Mouse (Mus musculus) kidney, embryonic 14.5 days (tissue): Measurements from ENCODE around the gene Gpr179. TPM values are rescaled to one million over a fixed set of nuclear protein-coding genes. Genes with fewer than 3 reads are reported as not detected.
"Not testable (repeated sequence)": the region's sequence is repeated elsewhere in the genome, so short reads cannot be mapped to it uniquely, and the experiment has no call there.

Experiments used
- ATAC-seq: fragments of 200-750 bp; cut with Nextera tagmentation; 2 replicates; pipeline ENCODE4 v1.8.0; 2017; ENCODE audit warnings: moderate number of reproducible peaks, mild to moderate bottlenecking, moderate TSS enrichment, moderate library complexity; ENCODE audit not compliant: low FRiP score, low TSS enrichment
- H3K27ac ChIP-seq: fragments of 300-500 bp; sonication (generic); 2 replicates; pipeline ENCODE4 v1.5.1; 2014; ENCODE audit warnings: low read depth, mild to moderate bottlenecking, low read length, moderate library complexity, mixed read lengths
- H3K27me3 ChIP-seq: fragments of 300-500 bp; sonication (generic); 2 replicates; pipeline ENCODE4 v1.6.1; 2014; ENCODE audit warnings: mild to moderate bottlenecking, low read length; ENCODE audit not compliant: control insufficient read depth, insufficient read depth
- H3K36me3 ChIP-seq: fragments of 300-500 bp; sonication (generic); 2 replicates; pipeline ENCODE4 v1.6.1; 2014; ENCODE audit warnings: low read length, mixed read lengths; ENCODE audit not compliant: control insufficient read depth, insufficient read depth
- H3K4me1 ChIP-seq: fragments of 300-500 bp; sonication (generic); 2 replicates; pipeline ENCODE4 v1.6.1; 2014; ENCODE audit warnings: low read length, mixed read lengths; ENCODE audit not compliant: control insufficient read depth, insufficient read depth
- H3K4me2 ChIP-seq: fragments of 300-500 bp; sonication (generic); replicated peaks from 2 replicates; pipeline ENCODE4 v1.6.1; 2014; ENCODE audit warnings: low read depth, mild to moderate bottlenecking, low read length
- H3K4me3 ChIP-seq: fragments of 300-500 bp; sonication (generic); 2 replicates; pipeline ENCODE4 v1.5.1; 2014; ENCODE audit warnings: mild to moderate bottlenecking, low read length
- H3K9ac ChIP-seq: fragments of 300-500 bp; sonication (generic); 2 replicates; pipeline ENCODE4 v1.6.1; 2014; ENCODE audit warnings: low read depth, mild to moderate bottlenecking, low read length, moderate library complexity
- H3K9me3 ChIP-seq: fragments of 300-500 bp; sonication (generic); 2 replicates; pipeline ENCODE4 v1.6.1; 2016; ENCODE audit warnings: low read length; ENCODE audit not compliant: control insufficient read depth
- WGBS: fragments of 180-500 bp; shearing (Covaris S2); extraction: QIAGEN DNeasy Blood & Tissue Kit; methylation state at CpG from one replicate; pipeline ENCODE4 v1.1.7; 2014; 5-methylcytosine and 5-hydroxymethylcytosine counted together
- polyA plus RNA-seq: library from polyadenylated mRNA; unstranded; fragments of >200 nt; fragmentation: Nextera tagmentation; extraction: Ambion mirVana; gene quantifications from 2 replicates; pipeline ENCODE4 v1.2.1, GENCODE M21; 2014

Gpr179 gene
- polyA plus RNA-seq, 1 experiment from 2014 or later: 0.07 TPM

GRCm38 (mm10) chr11:97333896-97334295 is 18.0 kb downstream of the Gpr179 start:
- H3K27ac ChIP-seq: no peak overlapping the region
- H3K9me3 ChIP-seq: no peaks in the 10 kb centered on the region
- no peak overlapping the region for H3K4me2 ChIP-seq
- WGBS: 49% methylated on average over 1 of the region's 1 CpGs
- H3K9ac ChIP-seq: no peak overlapping the region
- no peak overlapping the region for H3K4me3 ChIP-seq
- peaks cover 12% of the 10 kb centered on the region; the same call in 1 of the 2 replicates for H3K36me3 ChIP-seq
- no peaks in the 10 kb centered on the region for H3K4me1 ChIP-seq
- peaks cover 3% of the 10 kb centered on the region; the same call in 1 of the 2 replicates for H3K27me3 ChIP-seq
- no peak for ATAC-seq

DNA sequence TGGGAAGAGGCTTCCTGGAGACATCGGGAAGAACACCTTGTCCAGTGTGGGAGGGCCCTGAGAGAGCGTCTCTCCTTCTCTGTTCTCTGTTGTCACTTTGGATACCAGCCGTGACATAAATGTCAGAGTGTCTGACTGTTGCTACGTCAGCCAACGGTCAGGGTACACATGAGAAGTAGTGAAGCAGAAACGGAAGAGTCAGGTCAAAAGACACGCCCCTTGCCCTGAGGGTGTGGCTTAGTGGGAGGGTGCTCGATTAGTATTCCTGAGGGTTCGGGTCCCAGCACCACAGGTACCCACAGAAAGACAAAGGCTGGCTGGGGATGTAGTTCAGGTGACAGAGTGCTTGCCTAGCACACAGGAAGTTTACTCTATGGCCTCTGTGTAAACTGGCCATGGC is 18.8 kb downstream of the Gpr179 start:
- 45% methylated on average over 9 of the region's 9 CpGs for WGBS
- ATAC-seq: no peak
- no peak overlapping the region for H3K4me3 ChIP-seq
- no peak overlapping the region for H3K9ac ChIP-seq
- no peak overlapping the region for H3K27ac ChIP-seq
- no peaks in the 10 kb centered on the region for H3K9me3 ChIP-seq
- no peaks in the 10 kb centered on the region for H3K4me1 ChIP-seq
- H3K4me2 ChIP-seq: no peak overlapping the region
- H3K36me3 ChIP-seq: peaks cover 16% of the 10 kb centered on the region; the same call in 1 of the 2 replicates
- no peaks in the 10 kb centered on the region; the same call in 1 of the 2 replicates for H3K27me3 ChIP-seq

DNA sequence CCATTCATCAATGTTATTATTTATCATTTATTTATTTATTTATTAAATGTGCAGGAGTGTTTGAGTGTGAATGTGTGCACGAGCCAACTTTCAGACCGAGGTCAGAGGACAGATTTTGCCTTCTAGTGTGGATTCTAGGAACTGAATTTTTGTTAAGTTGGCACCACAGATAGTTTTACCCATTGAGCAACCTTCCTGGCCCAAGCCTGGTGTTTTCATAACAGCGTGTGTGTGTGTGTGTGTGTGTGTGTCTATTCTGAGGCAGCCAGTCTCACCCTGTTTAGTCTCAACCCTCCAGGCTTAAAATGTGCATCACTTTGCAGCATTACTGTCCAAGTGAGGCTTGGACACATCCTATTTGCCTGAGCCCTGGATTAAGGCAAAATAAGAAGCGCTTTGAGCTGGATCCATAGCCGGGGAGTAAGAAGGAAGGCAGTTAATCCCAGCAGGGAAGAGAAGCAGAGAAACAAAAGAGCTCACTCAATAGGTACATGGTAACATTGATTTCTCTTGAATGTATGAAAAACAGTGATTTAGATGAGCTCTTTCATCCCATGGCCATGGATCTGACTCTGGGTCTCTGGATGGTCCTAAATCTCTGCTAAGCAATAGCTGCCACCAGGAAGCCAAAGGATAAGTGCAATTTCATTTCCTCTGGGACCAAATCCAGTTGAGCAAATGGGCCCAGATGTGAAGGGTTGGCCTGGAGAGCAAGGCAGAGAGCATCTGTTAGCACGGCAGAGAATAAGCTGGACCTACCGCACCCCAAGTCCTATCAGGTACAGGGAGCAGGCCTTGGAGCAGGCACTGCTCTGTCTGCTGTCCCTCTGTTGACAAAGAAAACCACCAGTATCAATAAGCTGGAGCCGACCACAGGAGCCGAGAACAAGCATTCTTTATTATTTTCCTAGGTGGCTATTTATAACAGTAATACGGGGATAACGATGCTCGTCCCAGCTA is 20.4 kb downstream of the Gpr179 start:
- ATAC-seq: no peak
- no peak overlapping the region for H3K27ac ChIP-seq
- WGBS: 86% methylated on average over 12 of the region's 12 CpGs
- no peak overlapping the region for H3K9ac ChIP-seq
- H3K4me2 ChIP-seq: no peak overlapping the region
- H3K4me1 ChIP-seq: no peaks in the 10 kb centered on the region
- no peaks in the 10 kb centered on the region for H3K27me3 ChIP-seq
- peaks cover 26% of the 10 kb centered on the region for H3K36me3 ChIP-seq
- H3K4me3 ChIP-seq: no peak overlapping the region
- no peaks in the 10 kb centered on the region for H3K9me3 ChIP-seq

- H3K27ac ChIP-seq: no peak overlapping the region
- H3K4me3 ChIP-seq: no peak overlapping the region
- no peaks in the 10 kb centered on the region for H3K9me3 ChIP-seq
- H3K4me1 ChIP-seq: no peaks in the 10 kb centered on the region
- 84% methylated on average over 1 of the region's 1 CpGs for WGBS
- H3K36me3 ChIP-seq: peaks cover 36% of the 10 kb centered on the region
- no peak overlapping the region for H3K9ac ChIP-seq
- no peaks in the 10 kb centered on the region for H3K27me3 ChIP-seq
- no peak overlapping the region for H3K4me2 ChIP-seq
- ATAC-seq: no peak
Observed at GRCm38 (mm10) chr11:97330315-97330714, 21.6 kb downstream of the Gpr179 start.

- H3K36me3 ChIP-seq: peaks cover 54% of the 10 kb centered on the region
- no peaks in the 10 kb centered on the region for H3K27me3 ChIP-seq
- ATAC-seq: no peak
- no peak overlapping the region for H3K27ac ChIP-seq
- H3K4me1 ChIP-seq: no peaks in the 10 kb centered on the region
- no peaks in the 10 kb centered on the region for H3K9me3 ChIP-seq
- no peak overlapping the region for H3K9ac ChIP-seq
- no peak overlapping the region for H3K4me3 ChIP-seq
- no peak overlapping the region for H3K4me2 ChIP-seq
- 29% methylated on average over 9 of the region's 9 CpGs for WGBS
Observed at GRCm38 (mm10) chr11:97328148-97328547, 23.7 kb downstream of the Gpr179 start.

DNA sequence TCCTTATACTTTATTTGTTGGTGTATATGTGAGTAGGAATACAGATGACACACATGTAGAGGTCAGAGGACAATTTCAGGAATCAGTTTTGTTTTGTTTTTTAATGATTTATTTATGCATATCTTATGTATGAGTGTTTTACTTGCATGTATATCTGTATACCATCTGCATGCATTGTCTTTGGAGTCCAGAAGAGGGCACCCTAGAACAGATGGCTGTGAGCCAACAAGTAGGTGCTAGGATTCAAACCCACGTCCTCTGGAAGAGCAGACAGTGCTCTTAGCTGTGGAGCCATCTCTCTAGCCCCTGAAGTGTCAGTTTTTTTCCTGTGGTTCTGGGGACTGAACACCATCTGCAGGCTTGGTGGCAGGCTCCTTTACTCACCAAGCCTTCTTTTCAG is 26.7 kb downstream of the Gpr179 start:
- Histone ChIP-seq H3K27ac (no peak overlapping the region), H3K4me2 (no peak overlapping the region), H3K4me1 (no peaks in the 10 kb centered on the region), H3K4me3 (no peak overlapping the region), H3K36me3 (peaks cover 58% of the 10 kb centered on the region), H3K9me3 (no peaks in the 10 kb centered on the region), H3K9ac (no peak overlapping the region), H3K27me3 (no peaks in the 10 kb centered on the region)
- no peak for ATAC-seq
- 70% methylated on average over 1 of the region's 1 CpGs for WGBS

DNA sequence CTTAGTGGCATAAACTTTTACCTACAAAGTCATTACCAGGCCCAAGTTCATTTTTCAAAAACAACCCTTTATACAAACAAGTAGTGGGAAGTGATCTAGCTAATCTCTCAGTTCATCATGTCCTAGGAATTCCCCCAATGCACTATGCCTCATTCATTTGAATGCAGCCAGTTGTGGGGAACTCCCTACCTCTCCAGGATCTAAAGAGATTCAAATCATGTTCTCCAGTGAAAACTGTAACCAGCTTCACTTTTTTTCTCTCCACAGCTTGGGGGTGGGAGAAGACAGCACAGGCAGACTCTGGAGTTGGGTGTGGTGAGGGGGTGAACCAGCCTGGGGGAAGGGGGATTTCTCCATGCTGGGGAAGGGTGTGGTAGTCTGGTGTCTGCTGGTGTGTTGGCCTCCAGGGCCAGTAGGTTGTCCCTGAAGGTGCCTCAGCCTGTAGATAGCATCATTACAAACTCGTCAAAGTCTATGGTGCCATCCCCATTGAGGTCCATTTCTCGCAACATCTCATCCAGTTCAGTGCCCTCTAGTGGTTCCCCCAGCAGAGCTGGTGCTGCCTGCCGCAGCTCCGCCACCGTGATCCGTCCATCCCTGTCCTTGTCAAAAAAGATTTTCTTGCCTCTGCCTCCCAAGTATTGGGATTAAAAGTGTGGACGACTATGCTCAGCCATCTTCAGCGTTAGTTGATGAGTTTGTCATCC is 29.8 kb downstream of the Gpr179 start:
- not testable (repeated sequence) for ATAC-seq, H3K9ac ChIP-seq, H3K27me3 ChIP-seq, H3K4me1 ChIP-seq, H3K4me2 ChIP-seq, H3K9me3 ChIP-seq, H3K27ac ChIP-seq, H3K4me3 ChIP-seq
- 85% methylated on average over 8 of the region's 8 CpGs for WGBS
- peaks cover 52% of the 10 kb centered on the region for H3K36me3 ChIP-seq

DNA sequence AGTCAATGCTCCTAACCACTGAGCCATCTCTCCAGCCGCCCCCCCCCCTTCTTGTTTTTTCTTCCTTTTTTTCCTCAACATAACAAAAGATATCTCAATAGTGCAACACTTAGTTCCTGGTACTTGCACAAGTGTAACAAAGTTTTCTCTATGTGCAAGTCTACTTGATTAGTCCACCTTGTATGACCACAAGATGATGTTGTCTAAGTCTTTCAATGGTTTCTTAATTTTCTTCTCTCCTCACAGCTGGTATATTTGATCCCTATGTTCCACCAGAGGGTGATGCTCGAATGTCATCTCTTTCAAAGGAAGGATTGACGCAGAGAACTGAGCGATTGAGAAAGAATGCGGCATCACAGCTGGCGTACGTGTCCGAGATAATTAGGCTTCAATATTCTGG is 30.7 kb downstream of the Gpr179 start:
- Histone ChIP-seq H3K36me3 (peaks cover 44% of the 10 kb centered on the region), H3K9me3 (no peaks in the 10 kb centered on the region), H3K4me1 (no peaks in the 10 kb centered on the region), H3K27ac (no peak overlapping the region), H3K27me3 (no peaks in the 10 kb centered on the region), H3K9ac (no peak overlapping the region), H3K4me2 (no peak overlapping the region), H3K4me3 (no peak overlapping the region)
- 95% methylated on average over 8 of the region's 8 CpGs for WGBS
- no peak for ATAC-seq
